Mouse (Mus musculus) CH12F3 (cell line): ENCODE measurements around the gene Pyroxd1.

Experiments used
- in situ Hi-C: fragments of 300-500 bp; cut with MboI; formaldehyde crosslinking; loops from 2 replicates; pipeline ENCODE4 v1.14.3; 2020; ENCODE audit warnings: low sequenced_read_pairs

The Pyroxd1 gene

GRCm38 (mm10) chr6:142369568-142369967 lies 24.1 kb downstream of the Pyroxd1 start:
- in situ Hi-C loops: no loop called here

- in situ Hi-C loops: no loop called here
Observed at GRCm38 (mm10) chr6:142377081-142377480, 31.6 kb downstream of the Pyroxd1 start.

GRCm38 (mm10) chr6:142378576-142379330 lies 33.3 kb downstream of the Pyroxd1 start:
- in situ Hi-C loops: no loop called here

- in situ Hi-C loops: no loop called here
Observed at GRCm38 (mm10) chr6:142379961-142380360, 34.5 kb downstream of the Pyroxd1 start.

GRCm38 (mm10) chr6:142381615-142382014 lies 36.2 kb downstream of the Pyroxd1 start:
- in situ Hi-C loops: no loop called here

GRCm38 (mm10) chr6:142384521-142384920 lies 39.1 kb downstream of the Pyroxd1 start:
- in situ Hi-C loops: no loop called here

GRCm38 (mm10) chr6:142386285-142387010 lies 41.0 kb downstream of the Pyroxd1 start:
- in situ Hi-C loops: no loop called here

- in situ Hi-C loops: no loop called here
Observed at GRCm38 (mm10) chr6:142387011-142387754, 41.7 kb downstream of the Pyroxd1 start, which contains the start of the genes Recql and Golt1b. Gene Recql, minus strand, starts transcription at chr6:142387087. Gene Golt1b, plus strand, starts transcription at chr6:142387221.

GRCm38 (mm10) chr6:142387755-142388271 lies 42.4 kb downstream of the Pyroxd1 start:
- in situ Hi-C loops: no loop called here

GRCm38 (mm10) chr6:142389101-142389500 lies 43.6 kb downstream of the Pyroxd1 start:
- in situ Hi-C loops: no loop called here

GRCm38 (mm10) chr6:142392312-142392711 lies 46.9 kb downstream of the Pyroxd1 start:
- in situ Hi-C loops: no loop called here

- in situ Hi-C loops: no loop called here
Observed at GRCm38 (mm10) chr6:142394669-142395068, 49.2 kb downstream of the Pyroxd1 start.

- in situ Hi-C loops: no loop called here
Observed at GRCm38 (mm10) chr6:142395756-142396155, 50.3 kb downstream of the Pyroxd1 start.

- in situ Hi-C loops: no loop called here
Observed at GRCm38 (mm10) chr6:142411140-142411539, 65.7 kb downstream of the Pyroxd1 start.
